Mouse (Mus musculus) induced T-regulatory cell, adult 2 months (primary cell): ENCODE results near the gene Zbtb20.

Experiments
- DNase-seq: peaks from one replicate; pipeline ENCODE4 v3.0.0-alpha.2; 2012; ENCODE audit warnings: low read depth

Zbtb20 gene

GRCm38 (mm10) chr16:43072818-43073594 is 197.3 kb downstream of the Zbtb20 start:
- DNase-seq = no peak

- no peak for DNase-seq
Measured at GRCm38 (mm10) chr16:43080403-43080802, 204.7 kb downstream of the Zbtb20 start.

DNA sequence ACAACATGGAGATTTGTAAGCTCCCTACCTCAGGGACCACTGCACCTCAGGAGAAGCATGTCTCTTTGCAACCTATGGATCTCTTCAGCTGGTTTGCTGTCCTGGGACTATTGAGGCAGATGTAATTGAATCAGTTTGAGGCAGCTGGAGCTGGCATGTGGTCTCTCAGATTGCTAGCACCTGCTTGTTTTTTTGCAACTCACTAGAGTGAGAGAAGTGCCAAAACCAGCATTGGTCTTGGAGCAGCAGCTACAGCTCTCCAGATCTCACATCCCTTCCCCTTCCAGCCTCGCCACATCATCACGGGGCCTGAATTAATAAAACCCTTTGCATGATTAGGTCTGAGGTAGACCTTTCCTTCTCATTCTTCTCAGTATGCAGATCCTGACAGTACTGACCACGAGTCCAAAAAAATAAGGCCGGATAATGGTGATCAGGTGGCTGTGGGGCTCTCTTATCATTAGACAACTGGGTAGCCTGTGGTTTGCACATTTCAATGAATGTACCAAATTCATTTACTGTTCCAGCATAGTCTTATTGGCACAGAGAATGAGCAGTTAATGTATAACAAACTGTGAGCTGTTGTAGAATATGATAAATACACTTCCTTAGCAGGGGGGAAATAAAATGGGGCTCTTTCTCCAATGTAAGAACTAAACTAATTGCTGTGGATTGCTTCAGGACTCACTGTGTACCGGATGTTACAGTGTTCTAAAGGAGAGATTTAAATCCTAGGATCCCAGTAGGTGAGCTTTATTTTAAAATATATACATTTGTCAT is 205.4 kb downstream of the Zbtb20 start:
- DNase-seq = no peak

DNA sequence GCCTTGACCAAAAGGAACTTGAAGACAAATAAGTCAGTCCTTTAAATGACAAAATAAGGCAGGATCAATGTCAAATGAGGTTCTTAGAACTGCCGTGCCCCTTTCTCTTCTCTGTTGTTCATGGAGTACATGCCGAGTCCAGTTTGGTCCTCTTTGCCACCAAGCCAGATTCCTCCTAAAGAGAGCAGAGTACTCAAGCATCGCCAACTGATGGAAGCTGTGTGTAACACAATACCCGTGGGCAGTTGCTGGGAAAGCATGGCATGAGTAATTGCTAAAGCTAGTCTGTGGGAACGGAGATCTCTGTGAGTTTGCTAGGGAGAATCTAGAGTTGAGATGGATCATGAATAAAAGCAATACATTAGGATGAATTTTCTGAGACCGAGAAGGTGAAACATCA is 206.3 kb downstream of the Zbtb20 start:
- DNase-seq = no peak

DNA sequence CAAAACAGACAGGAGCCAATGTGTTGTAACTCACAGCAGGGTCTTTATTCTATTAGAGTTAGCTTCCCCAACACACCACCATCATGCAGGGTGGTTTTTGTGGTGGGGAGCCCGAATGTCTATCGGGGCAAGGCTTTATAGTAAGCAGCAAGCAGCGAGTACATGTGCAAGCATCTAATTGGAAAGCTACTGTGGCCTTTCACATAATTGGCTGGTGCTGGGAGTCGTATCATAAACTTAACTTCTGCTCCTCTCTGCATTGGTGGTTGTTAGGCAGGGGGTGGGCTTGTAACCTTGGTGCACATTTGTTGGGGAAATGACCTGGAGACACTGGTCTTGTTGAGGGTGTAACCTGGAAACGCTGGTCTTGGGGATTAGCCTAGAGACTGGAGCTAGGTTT is 207.1 kb downstream of the Zbtb20 start:
- DNase-seq = no peak

DNA sequence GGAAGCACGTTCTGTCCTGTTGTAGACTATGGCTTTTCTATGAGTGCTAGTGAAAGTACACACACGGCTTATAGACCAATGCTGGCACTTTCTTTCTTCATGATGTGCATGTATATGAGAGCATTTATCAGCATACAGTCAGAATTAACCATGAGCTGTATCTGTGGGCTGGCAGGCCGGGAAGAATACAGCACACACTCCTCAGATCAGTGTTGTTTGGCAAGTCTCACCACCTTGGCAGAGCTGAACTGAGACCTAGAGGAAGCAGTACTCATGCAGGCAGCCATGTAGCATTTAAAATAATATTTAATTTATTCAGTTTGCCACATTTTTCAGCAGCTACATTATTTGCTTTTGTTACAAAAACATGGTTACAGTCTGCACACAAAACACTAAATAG is 214.5 kb downstream of the Zbtb20 start:
- DNase-seq = no peak

DNA sequence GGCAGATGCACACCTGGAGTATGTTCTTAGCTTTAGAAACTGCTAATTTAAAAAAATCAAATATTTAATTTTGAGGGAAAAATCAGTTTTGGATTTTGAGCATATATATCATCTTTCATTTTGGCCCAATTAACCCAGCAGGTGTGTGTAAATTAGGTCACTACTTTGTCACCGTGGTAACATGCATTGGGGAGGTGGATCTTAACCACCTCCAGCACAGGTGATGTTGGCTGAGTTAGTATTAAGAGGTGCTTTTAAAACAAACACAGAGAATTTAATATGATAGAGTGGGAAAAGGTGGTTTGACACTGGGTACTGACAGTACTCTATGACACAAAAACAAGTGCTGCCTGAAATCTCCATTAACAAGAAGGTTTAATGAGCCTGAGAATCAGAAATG is 218.5 kb downstream of the Zbtb20 start:
- no peak for DNase-seq

DNA sequence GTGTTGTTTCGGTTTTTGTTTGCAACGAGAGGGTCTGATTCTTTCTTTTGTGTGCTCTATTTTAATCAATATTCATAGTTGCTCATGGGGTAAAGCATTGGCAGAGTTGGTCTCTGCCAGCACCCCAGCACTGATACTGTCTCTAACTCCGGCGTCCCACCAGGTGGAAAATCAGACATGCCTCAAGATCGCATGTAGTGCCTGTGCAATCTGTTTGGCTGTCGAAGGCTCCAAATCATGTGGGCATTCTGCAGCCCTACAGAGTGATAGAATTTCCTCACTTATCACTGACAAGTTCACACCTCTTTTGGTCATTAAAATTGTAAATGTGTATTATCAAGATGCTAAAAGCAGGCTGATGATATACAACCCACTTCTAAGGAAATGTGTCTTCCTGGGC is 219.1 kb downstream of the Zbtb20 start:
- no peak for DNase-seq

DNA sequence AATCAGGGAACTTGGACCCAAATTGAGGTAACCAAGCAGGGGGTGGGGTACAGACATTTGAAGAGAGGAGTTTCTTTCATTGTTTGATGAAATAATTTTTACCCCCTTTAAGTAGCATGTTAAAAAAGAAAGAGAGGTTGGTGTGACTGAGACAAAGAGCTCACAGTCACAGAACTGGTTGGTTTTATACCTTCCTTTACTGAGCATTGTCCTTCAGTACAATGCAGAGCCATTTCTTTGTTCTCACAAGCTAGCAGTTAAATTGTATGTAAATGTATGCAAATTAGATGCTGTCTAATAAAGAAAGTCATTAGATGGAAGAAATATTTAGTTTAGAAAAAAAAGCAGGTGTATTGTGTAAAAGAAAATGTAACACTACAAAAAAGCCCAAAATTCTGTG is 220.4 kb downstream of the Zbtb20 start:
- DNase-seq = no peak

- no peak for DNase-seq
Measured at GRCm38 (mm10) chr16:43098153-43098552, 222.5 kb downstream of the Zbtb20 start.

DNA sequence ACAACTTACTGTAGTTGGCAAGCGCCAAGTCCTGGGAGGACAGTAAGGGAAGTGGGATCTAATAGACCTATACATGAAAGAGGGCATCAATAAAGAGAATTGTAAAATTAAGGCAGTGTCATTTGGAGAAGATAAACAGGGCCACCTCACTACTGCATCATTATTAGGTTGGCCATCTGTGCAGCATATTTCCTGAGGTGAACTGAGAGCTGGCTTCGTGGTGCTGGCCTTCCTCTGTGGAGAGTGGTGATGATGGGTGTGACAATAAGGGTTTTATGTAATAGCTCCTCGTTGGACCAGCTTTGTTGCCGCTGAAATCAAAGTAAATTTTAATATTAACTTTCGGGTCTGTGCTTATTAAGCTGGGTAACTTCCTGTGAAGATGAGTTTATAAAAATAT is 223.0 kb downstream of the Zbtb20 start:
- no peak for DNase-seq

DNA sequence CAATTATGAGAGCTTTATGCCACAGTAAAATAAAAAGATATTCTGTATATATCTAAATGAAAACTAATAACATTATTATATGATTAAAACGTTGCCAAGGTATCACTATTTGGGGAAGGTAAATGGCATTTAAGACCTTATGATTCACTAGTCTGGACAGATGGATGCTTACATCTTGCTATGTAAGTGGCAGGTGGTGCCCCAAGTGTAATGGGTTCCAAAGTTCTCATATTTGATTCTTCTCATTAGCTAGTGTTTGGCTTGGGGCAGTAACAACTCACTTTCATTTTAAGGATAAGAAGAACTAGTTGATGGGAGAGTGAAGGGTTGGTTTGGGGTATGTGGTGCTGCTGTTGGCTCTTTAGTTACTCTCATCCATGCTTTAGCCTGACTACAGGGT is 235.6 kb downstream of the Zbtb20 start:
- no peak for DNase-seq

- no peak for DNase-seq
Measured at GRCm38 (mm10) chr16:43113968-43114367, 238.3 kb downstream of the Zbtb20 start.

DNA sequence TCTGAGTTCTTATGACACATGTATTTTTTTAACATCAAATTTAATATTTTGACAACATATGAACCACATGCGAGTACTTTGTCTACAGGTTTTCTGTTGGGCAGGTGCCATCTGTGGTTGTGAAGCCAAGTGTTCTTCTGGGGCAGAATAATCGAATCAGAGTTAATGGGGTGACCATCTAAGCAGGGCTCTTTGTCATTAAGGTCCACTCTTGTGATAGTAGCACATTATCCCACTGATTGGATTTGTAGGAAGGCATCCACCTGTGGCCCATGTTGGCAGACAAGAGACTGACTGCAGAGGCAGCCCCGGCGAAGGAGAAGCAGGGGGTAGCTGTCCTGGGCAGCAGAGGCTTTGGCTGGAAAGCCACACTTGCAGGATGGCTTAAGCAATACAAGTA is 254.3 kb downstream of the Zbtb20 start:
- no peak for DNase-seq

DNA sequence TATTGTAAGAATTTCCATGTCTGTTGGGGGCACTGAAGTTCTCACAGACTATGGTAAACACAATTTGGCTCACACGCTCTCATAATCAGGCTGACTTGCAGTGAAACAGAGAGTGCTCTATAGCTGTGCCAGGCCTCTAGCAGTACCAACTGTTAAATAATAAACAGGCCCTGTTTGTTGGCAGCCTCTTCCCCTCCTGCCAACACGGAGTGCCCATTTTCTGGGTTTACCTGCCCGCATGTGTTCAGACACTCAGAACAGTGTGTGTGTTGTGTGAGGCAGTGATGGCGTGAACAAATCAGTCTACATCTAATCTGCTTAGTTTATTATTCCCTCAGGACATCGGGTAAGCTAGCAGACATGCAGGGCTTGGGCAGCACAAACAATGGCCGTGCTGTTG is 254.9 kb downstream of the Zbtb20 start:
- DNase-seq = no peak

DNA sequence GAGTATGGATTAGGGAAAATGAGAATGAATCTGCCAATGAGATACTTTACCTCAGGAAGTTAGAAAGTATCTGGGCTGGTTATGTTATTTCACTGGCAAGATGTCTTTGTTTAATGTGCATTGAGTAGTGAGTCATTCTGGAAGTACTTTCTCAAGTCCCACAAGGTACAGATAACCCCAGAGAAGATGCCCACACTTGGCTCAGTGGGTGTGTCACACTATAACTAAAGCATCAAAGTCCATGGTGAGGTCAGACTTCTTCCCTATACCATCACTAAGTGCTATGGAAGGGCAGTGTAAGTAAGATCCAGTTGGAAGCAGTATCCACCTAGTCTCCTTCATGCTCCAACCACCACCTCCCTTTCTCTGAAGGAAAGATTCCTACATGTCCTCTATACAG is 255.4 kb downstream of the Zbtb20 start:
- no peak for DNase-seq

DNA sequence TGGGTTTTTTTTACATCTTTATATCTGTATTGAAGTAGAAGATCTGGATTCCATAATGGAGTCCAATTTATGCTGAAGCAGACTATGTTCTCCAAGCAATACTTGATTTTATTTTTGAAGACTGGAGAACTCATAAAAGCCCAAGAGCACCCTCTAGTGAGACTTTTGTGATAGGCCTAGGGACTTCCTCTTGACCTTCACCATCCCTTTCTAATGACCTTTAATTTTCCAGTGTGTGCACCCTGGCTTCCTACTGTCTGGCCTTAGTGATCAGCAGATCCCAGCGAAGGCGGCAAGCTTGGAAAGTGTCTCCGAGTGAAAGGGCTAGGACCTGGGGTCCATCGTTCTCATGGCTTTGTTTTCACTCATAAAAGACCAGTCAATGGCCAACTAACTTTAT is 292.8 kb downstream of the Zbtb20 start:
- DNase-seq = peak; percentile 30

DNA sequence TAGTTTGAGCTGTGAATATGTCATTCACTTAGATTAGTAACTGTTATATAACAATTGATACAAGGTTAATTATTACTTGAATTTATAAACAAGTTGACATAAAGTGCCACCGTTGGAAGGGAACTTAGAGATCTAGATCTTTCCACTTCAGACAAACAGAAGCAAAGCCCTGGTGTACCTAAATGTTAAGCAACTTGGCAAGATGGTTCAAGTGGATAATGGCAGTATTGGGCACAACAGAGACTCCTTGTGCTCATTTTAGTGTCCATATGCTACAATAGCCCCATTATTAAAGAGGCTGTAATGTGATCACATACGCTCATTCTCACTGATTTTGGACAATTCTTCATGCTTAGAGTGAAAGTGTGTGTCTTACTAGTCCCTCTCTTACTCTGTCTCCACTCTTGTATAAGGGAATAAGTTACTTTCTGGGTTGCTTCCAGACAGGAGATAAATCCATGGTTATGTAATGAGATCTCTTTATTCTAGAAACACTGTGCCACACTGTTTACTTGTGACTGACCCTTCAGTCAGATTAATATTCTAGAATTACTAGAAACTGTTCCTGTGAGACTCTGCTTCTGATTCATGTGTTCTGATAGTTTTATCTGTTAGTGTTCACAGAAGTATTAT is 293.7 kb downstream of the Zbtb20 start:
- no peak for DNase-seq

GRCm38 (mm10) chr16:43172139-43172538 is 296.5 kb downstream of the Zbtb20 start:
- no peak for DNase-seq

GRCm38 (mm10) chr16:43172912-43173311 is 297.2 kb downstream of the Zbtb20 start:
- no peak for DNase-seq

GRCm38 (mm10) chr16:43174815-43175214 is 299.1 kb downstream of the Zbtb20 start:
- no peak for DNase-seq

- no peak for DNase-seq
Measured at GRCm38 (mm10) chr16:43181038-43181437, 305.4 kb downstream of the Zbtb20 start.

DNA sequence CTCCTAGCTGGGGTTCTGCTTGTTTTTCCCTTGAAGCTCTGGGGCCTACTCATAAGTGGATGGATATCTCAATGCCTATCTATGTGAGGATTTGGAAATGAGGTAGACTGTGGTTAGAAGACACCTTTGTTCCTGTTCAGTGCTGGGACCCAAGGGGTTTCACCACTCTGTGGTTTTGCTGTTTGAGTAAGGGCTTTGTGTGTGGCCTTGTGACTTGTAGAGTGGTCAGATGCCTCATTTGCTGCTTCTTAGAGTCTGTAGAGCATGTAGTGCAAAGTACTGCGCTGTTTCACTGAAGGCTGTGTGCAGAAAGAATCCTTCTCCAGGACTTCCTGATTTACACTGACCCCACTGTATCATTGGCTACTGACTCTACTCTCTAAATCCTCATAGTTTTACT is 314.7 kb downstream of the Zbtb20 start:
- DNase-seq = peak; percentile 8
